Mouse (Mus musculus): ENCODE results near the gene Nme9.
A peak's percentile ranks its signal among the peaks of the same experiment; 100 is the strongest.

Nme9 gene

DNA sequence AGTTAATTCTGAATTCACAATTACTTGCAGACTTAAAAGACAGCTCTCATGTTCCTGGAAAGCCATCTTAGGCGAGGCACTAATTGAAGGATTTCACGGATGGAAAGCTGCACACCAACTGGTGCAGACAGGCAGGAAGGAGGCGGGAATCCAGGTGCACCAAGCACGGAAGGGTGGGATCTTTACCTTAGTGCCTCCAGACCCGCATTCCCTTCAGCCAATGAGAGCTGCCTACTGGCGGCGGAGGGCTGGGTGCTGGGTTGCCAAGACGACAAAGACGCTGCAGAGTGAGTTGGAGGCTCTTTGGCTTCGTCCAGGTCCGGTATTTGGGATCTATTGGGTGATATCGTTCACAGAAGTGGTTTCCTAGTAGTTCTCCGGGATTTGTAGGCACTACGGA lies at the start of gene Nme9:
Nme9 (plus strand) TSS at position 315 of the 400 bp plus-strand sequence.
- DNase-seq (ENCODE audit: low spot score) = no peak

DNA sequence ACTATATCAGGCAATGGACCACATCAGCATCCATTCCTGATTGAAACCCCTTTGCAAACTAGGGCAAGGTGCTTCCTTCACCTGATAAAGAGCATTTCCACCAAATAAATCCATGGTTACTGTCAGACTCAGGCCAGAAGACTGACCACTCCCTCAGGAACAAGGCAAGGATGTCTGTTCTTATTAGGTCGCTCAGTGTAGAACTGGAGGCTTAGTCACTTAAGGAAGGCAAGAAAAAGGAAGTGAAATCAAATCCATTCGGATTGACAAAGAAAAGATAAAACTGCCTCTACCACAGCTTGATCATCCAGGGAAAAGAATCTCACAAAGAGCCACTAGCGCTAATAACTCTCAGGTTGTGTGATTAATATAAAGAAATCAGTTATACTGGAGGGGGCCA lies 42.0 kb upstream of the Nme9 start:
- no peak for DNase-seq (ENCODE audit: low spot score)

DNA sequence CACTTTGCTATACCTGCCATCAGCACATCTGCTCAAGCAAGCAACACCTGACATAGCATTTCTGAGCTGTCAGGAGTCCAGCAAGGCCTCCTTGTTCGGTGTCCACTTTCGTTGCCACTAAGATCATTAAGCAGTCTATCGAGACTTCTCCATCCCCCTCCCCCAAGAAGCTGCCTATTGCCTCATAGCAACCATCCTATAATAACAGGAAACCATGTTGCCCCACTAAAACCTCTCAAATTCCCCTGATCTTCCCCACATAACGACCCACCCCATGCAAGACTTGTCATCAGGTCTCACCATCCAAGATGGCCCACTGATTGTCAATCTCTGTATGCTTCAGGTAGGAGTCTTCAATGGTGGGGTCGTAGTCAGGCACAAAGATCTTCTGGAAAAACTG lies 40.2 kb upstream of the Nme9 start:
- no peak for DNase-seq (ENCODE audit: low spot score)

DNA sequence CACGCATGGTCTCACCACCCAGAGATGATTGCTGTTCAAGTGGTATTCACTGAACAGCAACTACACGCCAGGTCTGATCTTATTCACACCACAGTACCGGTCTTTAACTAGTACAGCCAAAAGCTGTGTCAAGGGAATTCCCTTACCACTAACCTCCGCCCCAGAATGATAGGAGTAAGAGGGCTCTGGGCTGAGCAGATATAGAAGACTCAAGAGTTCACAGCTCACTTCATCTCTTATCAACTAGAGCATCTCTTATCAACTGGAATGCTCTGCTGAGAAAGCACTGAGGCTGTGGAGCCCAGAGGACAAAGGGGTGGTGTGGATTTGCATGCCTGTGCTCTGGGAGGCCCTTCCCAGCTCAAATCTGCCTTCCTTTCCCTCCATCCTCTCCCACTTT lies 39.5 kb upstream of the Nme9 start:
- peak; percentile 76 for DNase-seq (ENCODE audit: low spot score)

DNA sequence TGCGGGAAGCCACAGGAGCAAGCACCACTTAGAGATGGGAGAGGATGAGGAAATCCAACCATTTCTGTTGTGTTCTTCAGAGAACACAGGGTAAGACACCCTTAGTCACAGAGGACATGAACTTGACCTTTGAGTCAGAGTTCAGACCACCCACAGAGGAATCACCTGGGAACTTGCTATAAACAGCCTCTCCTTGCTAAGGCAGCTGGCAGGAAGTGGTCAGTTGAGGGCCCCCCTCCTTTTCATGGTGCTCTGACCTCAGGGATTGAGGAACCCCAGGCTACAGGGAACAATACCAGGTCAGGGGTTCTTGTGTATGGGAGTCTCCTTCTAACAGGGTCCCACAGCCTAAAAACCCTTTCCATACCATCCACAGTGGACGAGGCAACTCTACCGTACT lies 34.5 kb upstream of the Nme9 start:
- DNase-seq (ENCODE audit: low spot score) = peak; percentile 42

DNA sequence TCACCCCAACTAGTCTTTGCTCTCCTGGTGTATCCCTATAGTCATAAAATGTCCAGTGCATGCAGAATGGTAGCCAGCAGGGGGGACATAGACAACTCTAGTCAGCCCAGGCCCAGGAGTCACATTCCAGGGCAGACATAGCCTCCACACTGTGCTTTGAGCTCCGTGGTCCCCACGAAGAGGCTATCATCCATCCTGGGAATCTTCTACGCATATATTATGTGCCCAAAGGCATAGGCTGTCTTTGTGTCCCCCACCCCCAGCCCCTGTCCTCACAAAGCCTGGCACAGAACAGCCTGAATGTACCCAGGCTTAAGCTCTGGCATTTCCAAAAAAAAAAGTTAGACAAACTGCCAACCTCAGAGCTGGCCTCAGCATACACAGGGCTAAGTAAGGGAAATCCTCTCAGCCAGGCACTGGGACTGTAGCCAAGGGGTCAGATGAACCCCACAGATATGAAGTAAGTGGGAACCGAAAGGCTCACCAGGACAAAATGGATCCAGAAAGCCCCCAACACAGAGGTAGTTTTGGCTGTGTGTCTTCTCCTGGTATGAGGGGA lies 33.9 kb upstream of the Nme9 start:
- DNase-seq (ENCODE audit: low spot score) = no peak

DNA sequence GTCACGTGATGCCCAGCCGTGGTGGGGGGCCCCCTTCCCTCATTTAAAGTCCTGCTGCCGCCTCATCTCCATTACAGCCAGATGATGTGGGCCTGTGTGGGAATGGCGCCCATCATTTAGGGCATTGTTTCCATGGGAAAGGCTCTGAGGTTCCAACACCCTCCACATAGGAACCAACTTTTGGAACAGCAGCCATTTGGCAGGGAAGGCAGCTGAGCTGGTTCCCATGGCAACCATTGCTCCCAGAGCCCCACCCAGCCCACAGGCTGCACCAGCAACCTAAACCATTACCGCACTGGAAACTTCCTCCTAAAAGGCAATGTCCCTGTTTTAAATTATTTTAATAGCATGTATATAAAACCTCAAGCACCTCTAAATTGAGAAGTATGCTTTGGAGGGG lies 32.9 kb upstream of the Nme9 start:
- no peak for DNase-seq (ENCODE audit: low spot score)

DNA sequence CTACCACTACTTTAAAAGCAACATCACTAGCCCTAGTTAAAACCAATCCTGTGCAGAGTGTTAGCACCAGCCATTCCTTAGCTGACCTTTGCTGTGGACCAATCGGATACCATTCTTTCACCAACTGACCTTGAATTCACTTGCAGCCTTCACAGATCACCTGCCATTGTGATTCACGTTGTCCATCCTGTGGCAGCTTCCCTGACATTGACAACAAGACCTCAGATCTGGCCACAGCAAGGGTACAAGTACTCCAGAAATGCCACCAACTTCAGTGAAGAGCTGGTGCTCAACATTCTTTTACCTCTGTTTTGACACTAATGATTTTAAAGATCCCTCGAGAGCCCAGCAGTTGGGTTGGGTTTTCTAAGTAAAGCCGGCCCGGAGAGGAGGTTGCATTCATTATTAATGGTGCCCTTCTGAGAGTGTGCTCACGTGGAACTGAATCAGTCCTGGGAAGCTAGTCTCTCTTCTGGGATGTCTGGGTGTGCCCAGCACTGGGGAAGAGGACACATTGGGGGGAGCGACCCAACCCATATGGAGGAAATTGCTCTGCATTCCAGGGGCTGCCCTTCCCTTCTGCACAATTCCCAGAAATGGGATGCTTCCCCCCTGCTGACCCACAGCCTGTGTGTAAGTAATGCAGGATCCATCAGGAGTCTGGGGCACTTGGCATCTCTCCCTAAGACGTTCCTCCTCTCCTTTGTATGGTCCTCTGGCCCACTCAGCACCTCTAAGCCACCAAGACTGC lies 31.1 kb upstream of the Nme9 start:
- no peak for DNase-seq (ENCODE audit: low spot score)

DNA sequence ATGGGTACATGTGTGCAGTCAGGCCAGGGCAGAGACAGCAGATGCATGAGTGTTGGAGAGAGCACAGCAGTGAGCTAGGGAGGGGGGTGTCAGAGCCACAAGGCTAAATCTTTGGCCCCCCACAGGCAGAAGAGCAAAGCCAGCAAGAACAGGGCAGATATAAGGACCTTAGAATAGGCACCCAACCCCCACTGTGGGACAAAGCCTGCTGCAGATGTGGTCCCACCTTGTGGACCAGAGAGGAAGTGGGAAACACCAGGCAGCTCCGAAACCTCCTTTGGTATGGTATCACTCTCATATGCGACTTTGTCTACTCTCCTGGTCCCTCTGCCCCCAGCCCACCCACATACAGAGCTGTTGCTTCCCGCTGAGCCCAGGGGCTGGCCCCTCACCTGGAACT lies 29.4 kb upstream of the Nme9 start:
- no peak for DNase-seq (ENCODE audit: low spot score)

DNA sequence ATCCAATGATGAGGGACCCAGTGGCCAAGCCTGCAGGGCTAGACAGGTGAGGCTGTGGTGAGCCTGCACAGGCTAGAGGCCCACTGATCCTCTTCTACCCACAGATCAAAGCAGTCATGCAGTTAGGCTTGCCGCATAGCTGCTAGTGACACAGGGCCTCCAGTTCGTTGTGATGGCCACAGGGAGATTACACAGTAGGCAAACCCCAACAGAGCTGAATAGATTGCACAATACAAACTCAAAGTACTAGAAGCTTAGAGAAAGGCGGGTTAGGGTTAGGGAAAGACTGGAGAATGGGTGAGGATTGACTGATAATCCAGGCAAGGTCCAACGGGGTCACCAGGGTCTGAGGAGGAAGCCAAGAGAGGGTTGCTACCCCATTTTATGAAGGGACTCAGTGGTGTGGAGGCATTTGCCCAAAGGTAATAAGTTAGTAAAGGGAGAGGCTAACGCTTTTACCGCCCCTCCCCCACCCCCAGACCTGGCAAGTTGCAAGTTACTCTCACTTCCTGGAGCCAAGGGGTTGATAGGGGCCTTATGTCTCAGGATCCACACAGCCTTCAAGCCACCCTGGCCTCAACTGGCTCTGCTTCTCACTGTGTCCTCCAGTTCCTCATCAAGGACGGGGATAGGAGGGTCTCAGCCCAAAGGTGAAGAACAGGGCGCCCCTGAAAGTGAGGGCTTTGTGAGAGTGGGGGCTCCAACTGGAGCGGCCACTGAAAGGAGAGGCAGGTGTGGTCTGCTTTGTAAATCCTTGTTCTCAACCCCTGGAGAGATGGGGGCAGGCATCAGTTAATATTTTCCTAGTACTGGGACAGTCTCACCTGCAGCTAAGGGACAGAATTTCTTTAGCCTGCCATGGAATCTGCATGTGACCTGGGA lies 27.3 kb upstream of the Nme9 start:
- peak; percentile 90 for DNase-seq (ENCODE audit: low spot score)

DNA sequence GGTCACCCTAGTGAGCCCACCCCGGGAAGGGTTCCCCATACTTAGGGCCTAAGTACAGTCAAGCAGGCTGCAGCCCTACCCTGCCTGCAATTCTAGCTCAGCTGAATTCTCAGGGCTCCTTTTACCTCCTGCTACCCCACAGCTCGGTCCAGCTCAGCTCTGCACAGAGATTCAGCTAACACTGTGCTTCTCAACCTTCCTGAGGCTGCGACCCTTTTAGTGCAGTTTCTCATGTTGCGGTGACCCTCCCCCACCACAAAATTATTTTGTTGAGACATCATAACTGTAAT lies 26.8 kb upstream of the Nme9 start:
- DNase-seq (ENCODE audit: low spot score) = no peak

DNA sequence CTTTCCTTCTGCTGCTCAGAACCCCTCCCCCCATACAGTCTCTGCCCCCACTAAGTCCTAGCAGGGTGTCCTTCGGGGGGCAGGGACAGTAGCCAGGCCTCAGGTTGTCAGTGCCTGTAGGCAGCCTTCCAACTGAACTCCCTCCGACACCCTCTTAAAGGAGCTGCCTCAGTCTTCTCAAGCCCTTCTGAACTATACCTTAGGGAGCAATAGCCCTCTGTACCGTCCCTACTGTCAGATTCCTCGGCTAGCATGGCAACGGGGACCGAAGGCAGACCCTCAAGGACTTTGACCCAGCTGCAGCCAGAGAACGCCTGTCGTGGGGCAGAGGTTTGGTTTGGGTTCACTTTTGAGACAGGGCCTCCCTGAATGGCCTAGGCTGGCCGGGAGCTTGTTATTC lies 26.0 kb upstream of the Nme9 start:
- peak; percentile 50 for DNase-seq (ENCODE audit: low spot score)

DNA sequence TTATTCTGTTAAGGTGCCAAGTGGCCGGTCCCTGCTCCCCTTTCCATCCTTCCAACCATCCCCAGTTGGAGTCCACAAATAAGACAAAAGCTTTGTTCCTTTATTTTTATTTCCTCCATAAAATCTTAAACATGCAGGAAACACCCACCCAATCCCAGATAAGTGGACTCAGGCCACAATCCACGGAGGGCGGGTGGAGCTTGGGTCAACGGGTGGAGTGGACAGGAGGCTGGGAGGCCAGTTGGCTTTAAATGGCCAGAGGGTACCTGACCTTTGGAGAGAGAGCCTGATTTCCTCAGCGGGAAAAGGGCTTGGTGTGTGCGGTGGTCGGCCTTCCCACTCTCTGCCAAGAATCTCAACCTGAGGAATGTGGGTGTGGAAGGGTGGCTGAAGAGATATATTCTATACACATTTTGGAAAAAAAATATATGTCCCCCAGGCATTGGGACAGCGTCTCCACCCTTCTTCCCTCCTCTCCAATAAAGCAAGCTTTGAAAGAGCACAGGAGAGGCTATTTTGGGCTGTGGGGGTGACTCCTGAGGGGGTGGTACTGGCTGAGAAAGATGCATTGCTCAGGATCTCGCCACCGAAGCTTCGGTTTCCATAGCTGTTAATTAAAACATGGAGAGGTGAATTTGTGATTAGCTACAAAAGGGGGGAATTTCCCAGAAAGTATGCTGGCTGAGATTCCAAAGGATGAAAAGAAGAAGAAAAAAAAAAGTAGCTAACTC lies 22.5 kb upstream of the Nme9 start:
- DNase-seq (ENCODE audit: low spot score) = no peak

DNA sequence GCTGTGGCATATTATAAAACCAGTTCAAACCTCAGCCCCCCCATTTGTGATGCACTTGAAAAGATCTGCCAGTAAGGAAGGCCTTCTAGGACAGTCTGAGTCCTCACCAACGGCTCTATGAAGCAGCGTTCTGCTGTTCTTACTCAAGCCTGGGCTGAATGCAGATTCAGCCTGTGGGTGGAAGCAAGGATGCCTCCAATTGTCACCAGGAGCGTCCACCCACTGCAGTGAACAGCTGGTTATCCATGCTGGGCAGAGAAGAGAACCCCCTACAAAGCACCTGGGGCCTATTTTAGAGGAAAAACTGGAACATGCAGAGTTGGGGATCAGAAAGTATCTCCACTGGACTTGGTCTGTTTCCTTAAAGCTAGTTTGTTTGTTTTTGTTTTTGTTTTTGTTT lies 21.4 kb upstream of the Nme9 start:
- DNase-seq (ENCODE audit: low spot score) = no peak

DNA sequence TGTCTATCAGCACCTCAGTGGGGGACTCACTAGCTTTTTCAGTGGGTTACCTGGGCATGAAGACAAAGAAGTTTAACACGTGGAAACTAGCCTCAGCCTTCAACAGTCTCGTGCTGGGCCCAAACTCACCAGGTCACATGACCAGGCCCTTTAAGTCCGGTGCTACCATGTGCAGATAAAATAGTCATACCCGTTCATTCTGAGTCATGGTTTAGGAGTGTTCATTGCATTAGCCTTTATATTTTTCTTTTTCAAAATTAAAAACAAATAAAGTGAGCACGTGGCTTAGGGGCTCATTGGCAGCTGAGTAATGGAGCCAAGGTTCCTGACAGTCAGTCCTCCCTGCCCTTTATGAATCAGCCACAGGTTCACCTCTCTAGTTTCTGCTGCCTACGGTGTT lies 20.5 kb upstream of the Nme9 start:
- no peak for DNase-seq (ENCODE audit: low spot score)

DNA sequence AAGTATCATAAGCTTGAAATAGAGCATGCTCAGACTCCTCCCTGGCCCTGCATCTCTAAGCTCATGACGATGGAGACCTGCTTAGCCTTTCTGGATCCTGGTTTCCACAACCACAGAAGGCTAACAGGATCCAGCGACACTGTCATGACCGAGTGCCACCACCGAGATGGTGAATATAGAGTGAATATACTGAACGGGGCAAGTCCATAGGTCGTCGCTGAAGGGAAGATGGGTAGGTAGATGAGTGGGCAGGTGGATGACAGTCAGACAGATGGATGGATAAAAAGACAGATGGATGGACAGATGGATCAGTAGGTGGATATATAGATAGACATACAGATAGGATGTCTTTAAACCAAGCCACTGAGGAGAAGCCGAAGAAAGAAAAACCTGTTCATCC lies 19.9 kb upstream of the Nme9 start:
- DNase-seq (ENCODE audit: low spot score) = no peak

DNA sequence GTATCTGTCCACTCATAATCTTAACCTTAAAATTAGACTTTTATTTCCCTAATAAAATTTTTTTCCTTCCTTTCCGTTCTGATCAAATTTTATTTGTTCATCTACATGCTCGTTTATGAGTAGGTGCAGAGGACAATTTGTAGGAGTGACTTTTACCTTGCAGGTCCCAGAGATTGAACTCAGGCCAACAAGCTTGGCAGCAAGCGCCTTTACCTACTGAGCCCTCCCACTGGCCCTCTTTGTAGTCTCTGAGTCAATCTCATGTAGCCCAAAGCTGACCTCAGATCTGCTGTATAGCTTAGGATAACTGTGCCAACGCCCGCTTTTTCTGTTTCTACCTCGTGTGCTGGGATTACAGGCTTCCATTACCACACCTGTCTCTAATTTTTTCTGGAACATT lies 19.3 kb upstream of the Nme9 start:
- DNase-seq (ENCODE audit: low spot score) = no peak

DNA sequence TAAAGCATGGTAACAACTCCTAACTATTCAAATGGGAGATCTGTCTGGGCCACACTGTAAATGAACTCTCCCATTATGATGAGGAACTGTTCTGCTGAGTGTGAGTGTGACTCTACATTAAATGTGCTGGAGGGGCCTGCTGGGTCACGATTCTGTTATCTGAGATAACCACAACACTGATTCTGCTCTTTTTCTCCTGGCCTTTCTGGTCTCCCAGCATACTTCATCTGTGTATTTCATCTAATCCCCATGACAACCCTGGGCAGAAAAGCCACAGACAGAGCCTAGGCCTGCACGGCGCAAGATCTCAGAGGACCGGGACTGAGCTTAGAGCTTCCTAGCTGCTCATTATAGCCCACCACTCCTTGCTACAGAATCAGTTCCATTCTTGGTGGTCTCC lies 18.8 kb upstream of the Nme9 start:
- DNase-seq (ENCODE audit: low spot score) = no peak

DNA sequence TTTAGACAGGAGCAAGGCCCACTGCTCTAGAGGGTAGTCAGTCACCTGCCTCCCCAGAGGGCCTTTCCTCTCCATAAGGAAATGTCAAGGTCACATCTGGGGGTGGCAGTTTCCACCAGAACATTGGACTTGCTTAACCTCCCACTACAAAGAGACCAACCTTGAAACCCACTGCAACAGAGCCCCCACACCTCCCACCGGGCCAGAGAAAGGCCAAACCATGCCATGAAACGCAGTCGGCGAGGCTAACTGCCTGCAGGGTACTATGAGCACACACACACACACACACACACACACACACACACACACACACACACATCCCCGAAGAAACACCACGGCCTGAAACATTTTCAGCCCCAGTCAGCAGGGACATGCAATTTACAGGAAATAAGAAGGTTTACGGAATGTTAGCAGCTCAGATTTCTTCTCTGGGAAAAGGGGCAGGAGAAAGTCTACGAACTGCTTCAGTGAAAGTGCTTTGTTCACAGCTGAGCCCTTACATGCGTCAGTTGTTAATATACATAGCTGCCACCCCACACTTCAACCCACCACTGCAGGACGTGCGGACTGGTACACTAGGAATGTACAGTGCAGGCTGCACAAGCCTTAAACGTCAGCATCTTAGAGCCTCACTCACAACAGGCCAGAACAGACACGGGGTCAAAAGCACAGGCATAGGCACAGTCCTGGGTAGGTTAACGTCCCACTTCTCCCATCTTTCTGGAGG lies 16.2 kb upstream of the Nme9 start:
- no peak for DNase-seq (ENCODE audit: low spot score)

DNA sequence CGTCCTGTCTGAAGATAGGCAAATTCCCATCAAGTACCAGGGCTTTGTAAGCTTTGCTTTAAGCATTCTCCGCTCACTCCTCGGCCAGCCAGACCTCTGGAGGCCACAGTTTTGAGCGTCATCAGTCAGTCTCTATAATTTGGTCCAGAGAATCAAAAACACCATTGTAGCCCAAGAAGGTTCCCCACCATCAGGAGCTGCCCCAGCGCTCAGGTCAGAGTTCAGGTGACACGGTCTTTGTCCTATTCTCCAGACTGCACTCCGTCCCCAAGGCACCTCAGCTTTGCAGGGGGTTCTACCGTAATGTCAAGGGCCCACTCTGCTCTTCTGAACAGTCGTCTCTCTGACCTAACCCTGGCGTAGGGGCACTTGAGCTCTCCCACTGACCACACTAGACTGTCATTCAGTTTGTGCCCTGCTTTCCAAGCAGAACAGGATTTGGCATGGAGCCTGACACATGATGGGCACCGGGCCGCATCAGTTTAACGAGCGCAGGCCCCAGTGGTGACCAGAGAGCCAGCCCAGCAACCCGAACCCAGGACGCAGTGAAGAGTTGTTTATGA lies 15.6 kb upstream of the Nme9 start:
- no peak for DNase-seq (ENCODE audit: low spot score)

DNA sequence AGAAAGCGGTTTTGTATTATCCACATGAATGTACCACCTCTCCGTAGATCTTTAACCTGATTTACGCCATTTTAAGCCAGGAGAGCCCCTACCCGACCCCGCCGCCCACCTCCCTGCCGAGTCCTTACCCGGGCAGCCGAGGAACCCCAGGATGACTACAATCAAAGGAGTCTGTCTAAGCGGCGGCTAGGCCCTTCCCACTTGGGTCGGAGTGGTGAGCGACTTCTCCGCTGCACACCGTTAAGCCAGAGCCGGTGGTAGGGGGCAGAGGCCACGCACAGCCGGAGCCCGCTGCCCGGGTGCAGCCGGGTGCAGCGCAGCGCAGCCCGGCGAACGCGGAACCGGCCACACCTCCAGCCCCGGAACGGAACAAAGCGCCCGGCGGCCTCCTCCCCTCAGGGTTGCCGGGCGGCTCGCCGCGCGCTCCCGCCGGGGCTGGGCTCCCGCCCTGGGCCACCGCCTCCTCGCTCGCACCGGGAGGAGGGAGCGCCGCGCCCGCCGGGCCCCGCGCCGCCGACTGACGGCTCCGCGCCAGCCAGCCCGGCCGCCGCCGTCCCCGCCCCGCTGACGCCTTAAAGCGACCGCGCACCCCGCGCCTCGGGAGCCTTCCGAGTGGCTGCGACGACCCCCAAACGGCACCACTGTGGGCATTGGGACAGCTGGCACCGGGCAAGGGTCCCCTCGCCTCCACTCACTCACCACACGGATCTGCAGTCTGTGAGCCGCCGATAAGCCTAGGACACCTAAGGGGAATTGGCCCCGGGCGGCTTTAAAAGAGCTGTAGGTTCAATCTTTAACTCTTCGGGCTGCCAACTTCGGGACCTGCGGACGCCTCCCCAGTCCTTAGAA lies 14.9 kb upstream of the Nme9 start:
- peak; percentile 77 for DNase-seq (ENCODE audit: low spot score)
